Mouse (Mus musculus) myocyte (in vitro differentiated cells): ENCODE measurements around the gene Dpy19l3.

ENCODE experiments used
- CEBPB ChIP-seq: IDR thresholded peaks from 2 replicates; pipeline ENCODE4 v1.6.1; 2011; ENCODE audit warnings: mild to moderate bottlenecking, moderate library complexity; ENCODE audit not compliant: poor library complexity, insufficient read depth, severe bottlenecking
- E2F4 ChIP-seq: IDR thresholded peaks from one replicate; pipeline ENCODE4 v1.6.1; 2011; ENCODE audit warnings: mild to moderate bottlenecking, control low read depth, moderate library complexity; ENCODE audit not compliant: insufficient read depth
- MAX ChIP-seq: IDR thresholded peaks from one replicate; pipeline ENCODE4 v1.6.1; 2011; ENCODE audit warnings: low read depth, mild to moderate bottlenecking, control low read depth
- MYOD1 ChIP-seq, 3 experiments: IDR thresholded peaks; one replicate each; pipeline ENCODE4 v1.6.1; 2011; ENCODE audit warnings: control low read depth in 2 of 3, low read depth in 2 of 3, mild to moderate bottlenecking in 2 of 3, moderate library complexity in 1 of 3; ENCODE audit not compliant: insufficient read length in 2 of 3, control insufficient read depth in 1 of 3
- MYOG ChIP-seq, 3 experiments: IDR thresholded peaks; one replicate each; pipeline ENCODE4 v1.6.1; 2011; ENCODE audit warnings: control low read depth in 2 of 3, low read depth in 2 of 3, mild to moderate bottlenecking in 2 of 3; ENCODE audit not compliant: insufficient read length in 2 of 3, control insufficient read depth in 1 of 3, insufficient read depth in 1 of 3
- POLR2A ChIP-seq: IDR thresholded peaks from one replicate; pipeline ENCODE4 v1.6.1; 2011; ENCODE audit warnings: low read depth, mild to moderate bottlenecking, control low read depth, moderate library complexity; ENCODE audit not compliant: insufficient read length
- POLR2AphosphoS2 ChIP-seq: IDR thresholded peaks from one replicate; pipeline ENCODE4 v1.6.1; 2011; ENCODE audit warnings: low read depth, control low read depth; ENCODE audit not compliant: insufficient read length
- REST ChIP-seq: IDR thresholded peaks from one replicate; pipeline ENCODE4 v1.6.1; 2011; ENCODE audit warnings: mild to moderate bottlenecking, control low read depth, moderate library complexity; ENCODE audit not compliant: insufficient read depth, insufficient read length
- SRF ChIP-seq: IDR thresholded peaks from one replicate; pipeline ENCODE4 v1.6.1; 2011; ENCODE audit warnings: low read depth; ENCODE audit not compliant: control insufficient read depth, insufficient read length
- TCF12 ChIP-seq: IDR thresholded peaks from one replicate; pipeline ENCODE4 v1.6.1; 2011; ENCODE audit warnings: mild to moderate bottlenecking, control low read depth; ENCODE audit not compliant: poor library complexity, insufficient read depth, severe bottlenecking
- USF1 ChIP-seq: IDR thresholded peaks from one replicate; pipeline ENCODE4 v1.6.1; 2011; ENCODE audit warnings: low read depth, mild to moderate bottlenecking, control low read depth, moderate library complexity

- TF ChIP-seq TCF12 (no peak), E2F4 (no peak), POLR2A (no peak), CEBPB (no peak), MAX (no peak), USF1 (no peak), SRF (no peak), MYOG (IDR thresholded peaks at IDR 0.05; ENCODE audit: control insufficient read depth in 1 of 3, insufficient read depth in 1 of 3, insufficient read length in 2 of 3, low read depth in 2 of 3) (no peak), MYOD1 (IDR thresholded peaks at IDR 0.05; ENCODE audit: control insufficient read depth in 1 of 3, insufficient read length in 2 of 3, low read depth in 2 of 3) (no peak), POLR2AphosphoS2 (no peak), REST (no peak)
Observed at GRCm38 (mm10) chr7:35687229-35687628, 67.0 kb downstream of the Dpy19l3 start.
